Mouse (Mus musculus) layer of hippocampus, postnatal 25 days (tissue): ENCODE data around the gene Cd1d1. TPM values are rescaled to one million over a fixed set of nuclear protein-coding genes. Genes with fewer than 3 reads are reported as not detected.
"Not testable (repeated sequence)": the region's sequence is repeated elsewhere in the genome, so short reads cannot be mapped to it uniquely, and the experiment has no call there.

Source experiments
- DNase-seq, 2 experiments: peaks; one replicate each; pipeline ENCODE4 v3.0.0; 2022; ENCODE audit warnings: mixed read lengths in 2 of 2, low spot score in 1 of 2; ENCODE audit errors: extremely low spot score in 1 of 2
- total RNA-seq, 2 experiments: library from RNA; stranded (reverse); gene quantifications; 2 replicates each; pipeline ENCODE4 v1.2.3; 2021

Gene Cd1d1
- 1 to 10 TPM; 2.0 to 2.1 TPM for total RNA-seq

DNA sequence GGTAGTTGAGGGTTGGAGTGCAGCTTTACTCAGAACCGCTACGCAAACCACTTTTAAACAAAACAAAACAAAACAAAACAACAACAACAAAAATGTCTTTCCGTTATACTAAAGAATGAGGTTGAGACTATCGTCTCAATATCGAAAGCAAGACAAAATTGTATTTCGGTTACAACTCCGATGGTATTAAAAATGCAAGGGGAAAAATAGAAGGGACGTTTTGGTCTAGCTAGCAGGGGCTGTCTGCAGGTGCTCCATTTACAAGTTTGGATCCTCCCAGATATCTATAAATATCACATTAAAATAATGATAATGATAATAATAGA lies at the start of gene Cd1d1:
Cd1d1 (minus strand) TSS at position 27 of the 326 bp plus-strand sequence.
- DNase-seq: no peak

DNA sequence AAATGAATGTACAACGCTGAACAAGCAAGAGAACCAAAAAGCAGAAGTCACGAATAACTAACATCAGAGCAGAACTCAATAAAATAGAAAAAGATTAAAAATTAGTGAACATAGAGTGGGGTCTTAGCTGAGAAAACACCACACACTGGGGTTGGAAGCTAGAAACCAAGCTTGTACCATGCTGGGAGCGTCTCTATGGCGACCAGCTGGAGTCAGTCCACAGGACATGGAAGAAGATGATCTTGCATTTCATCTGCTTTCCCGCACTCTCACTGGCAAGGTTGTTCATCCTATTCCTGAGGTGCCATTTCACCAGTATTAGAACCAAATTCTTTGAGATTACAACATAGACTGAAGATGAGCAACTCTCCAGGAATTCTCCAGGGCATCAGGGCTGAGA lies 48.6 kb upstream of the Cd1d1 start:
- no peak for DNase-seq

DNA sequence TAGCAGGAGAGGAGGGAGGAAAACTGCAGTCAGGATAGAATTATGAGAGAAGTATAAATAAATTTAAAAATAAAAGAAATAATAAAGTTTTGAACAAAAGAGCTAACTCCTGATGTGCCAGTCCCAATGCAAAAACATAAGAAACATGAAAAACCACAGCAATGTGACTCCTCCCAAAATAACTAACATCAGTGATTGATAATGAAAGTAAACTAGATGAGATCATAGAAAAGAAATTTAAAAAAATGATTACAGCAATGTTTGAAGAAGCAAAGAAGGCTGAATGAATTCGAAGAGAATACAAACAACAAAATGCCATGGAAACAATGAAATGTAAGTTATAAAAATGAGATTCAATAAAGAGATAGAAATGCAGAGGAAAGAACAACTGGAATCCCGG lies 42.5 kb upstream of the Cd1d1 start:
- no peak for DNase-seq

DNA sequence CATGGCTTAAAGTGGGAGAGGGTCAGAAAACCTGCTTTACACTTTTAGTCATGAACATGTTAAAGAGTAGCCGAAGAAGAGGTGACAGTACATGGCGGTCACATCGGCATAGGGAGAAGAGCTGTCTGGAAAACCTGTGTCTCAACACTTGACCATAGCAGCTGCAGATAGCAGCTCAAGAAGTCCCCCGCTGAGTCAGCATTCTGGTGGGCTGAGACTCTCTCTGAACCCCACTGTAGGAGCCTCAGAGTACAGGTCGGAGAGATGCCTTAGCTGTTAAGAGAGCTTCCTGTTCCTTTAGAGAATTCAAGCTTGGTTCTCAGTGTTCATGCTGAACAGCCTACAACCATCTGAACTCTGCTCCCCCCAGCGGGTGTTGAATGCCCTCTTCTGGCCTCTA lies 39.3 kb upstream of the Cd1d1 start:
- no peak for DNase-seq

DNA sequence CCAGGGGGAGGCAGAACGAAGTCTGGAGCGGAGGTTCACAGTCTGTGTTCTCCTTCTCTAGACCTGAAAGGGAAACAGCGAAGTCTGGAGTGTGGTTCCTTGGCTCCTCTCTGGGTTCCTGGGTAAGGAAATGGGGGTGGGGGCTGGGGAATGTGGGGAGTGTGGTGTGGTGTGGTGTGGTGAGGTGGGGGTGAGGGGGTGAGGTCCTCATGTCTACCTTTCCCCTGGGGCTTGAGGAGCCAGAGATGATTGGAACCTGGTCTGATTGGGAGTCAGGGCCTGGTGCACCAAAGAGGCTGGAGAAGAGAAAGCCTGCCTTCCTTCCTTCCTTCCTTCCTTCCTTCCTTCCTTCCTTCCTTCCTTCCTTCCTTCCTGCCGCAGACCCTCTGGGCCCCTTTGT lies 34.8 kb upstream of the Cd1d1 start:
- no peak for DNase-seq

DNA sequence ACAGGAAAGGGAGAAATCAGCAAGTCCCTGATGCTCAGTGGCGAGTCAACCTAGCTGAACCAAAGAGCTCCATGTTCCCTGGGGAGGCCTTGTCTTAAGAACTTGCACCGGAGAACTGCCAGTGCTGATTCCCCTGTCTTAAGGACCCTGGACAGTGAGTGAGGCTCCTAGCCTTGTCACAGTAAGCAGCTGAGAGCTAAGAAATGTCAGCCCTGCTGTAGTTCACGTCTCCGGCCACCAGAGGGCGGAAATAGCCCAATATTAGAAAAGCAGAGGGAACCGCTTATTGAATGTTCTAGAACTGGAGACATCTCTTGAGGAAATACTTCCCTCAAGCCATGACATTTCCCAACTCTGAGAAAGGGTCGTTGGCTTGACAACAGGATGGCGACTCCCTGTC lies 34.1 kb upstream of the Cd1d1 start:
- DNase-seq: peak; percentile 74 to 88

DNA sequence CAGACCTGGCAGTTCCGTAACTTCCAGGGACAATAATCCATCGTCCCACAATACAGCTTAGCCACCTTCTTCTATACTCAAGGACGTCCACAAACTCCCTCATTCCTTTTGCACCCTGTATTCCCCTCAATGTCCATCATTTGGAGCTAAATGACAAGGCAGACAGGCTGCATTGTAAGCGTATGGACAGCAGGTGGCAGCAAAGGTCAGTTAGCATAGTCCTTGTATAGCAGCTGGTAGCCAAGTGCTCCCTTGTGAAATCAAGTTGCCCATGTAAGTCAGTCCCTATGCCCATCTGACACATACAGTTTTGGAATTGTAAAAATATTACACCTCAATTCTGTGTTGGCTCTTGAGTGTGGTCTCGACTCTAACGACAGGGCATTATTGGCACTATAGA lies 31.6 kb upstream of the Cd1d1 start:
- peak; percentile 40 to 71 for DNase-seq

DNA sequence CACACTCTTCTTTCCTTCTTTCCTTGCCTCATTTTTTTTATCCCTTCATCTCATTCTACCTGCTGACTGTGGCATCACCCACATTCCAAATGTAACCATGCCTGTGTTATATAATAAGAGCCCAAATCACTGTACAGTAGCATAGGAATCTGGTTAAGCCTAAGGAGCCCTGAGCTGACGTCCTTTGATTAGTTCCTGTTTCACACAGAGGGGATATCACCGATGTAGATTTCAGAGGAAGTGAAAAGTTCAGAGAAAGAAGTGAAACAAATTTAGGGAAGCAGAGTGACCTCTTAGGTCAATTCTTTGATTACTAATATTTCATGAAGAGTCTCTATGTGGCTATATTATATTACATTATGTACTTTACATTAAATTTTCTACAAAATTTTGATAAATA lies 18.5 kb upstream of the Cd1d1 start:
- no peak for DNase-seq

DNA sequence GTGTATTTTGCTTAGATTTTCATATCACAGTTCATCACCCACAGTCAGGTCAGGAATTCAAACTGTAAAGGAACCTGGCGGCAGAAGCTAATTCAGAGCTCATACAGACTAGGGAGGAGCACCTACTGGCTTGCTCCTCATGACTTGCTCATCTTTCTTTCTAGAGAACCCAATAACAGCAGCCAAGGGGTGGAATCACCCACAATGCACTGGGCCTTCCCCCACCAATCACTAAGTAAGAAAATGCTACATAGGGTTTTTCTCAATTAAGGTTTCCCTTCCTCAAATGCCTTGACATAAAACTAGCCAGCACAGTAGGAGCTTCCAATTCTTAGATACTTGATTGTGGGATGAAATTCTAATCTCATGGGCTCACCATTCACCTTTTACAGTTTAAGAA lies 17.8 kb upstream of the Cd1d1 start:
- DNase-seq: no peak

DNA sequence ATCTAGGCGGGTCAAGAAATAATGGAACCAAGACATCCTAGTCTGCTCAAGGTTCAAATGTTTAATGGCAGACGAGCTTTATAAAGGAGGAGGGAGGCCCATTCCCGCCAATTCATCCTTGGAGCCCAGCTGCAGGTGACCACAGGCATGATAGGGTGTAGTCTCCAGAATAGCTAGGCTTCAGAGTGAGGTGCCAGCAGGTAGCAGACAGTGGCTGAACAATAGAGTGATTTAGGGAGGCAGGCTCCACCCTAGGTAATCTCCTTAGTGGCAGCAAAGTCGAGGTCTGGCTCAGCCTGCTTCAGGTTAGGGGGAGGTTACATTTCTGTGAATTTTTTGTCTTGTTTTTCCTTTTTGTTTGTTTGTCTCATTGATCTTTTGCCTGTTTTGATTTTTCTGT lies 16.7 kb upstream of the Cd1d1 start:
- no peak for DNase-seq

DNA sequence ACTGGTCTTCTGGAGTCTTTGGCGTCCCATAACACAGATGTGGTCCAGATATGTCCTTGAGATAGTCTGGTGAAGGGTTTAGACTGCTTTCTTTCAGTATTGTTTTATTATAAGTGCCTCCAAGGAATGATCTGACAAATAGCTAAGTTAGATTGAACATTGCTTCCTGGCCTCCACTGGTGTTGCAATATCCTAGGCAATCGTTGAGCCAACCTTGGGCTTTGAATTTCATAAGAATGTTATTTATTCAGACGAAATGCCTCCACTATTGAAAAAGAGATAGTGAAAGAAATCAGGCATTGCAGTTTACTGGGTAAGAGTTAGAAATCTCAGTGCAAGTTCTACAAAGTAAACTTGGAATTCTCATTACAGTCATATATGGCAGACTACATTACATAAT lies 13.2 kb upstream of the Cd1d1 start:
- DNase-seq: not testable (repeated sequence)

DNA sequence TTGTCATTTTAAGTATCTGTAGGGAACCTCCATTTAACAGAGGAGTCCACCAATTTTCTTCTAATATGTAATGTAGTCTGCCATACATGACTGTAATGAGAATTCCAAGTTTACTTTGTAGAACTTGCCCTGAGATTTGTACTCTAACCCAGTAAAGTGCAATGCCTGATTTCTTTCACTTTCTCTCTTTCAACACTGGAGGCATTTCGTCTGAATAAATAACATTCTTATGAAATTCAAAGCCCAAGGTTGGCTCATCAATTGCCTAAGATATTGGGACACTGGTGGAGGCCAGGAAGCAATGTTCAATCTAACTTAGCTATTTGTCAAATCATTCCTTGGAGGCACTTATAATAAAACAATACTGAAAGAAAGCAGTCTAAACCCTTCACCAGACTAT lies 9.0 kb upstream of the Cd1d1 start:
- not testable (repeated sequence) for DNase-seq

DNA sequence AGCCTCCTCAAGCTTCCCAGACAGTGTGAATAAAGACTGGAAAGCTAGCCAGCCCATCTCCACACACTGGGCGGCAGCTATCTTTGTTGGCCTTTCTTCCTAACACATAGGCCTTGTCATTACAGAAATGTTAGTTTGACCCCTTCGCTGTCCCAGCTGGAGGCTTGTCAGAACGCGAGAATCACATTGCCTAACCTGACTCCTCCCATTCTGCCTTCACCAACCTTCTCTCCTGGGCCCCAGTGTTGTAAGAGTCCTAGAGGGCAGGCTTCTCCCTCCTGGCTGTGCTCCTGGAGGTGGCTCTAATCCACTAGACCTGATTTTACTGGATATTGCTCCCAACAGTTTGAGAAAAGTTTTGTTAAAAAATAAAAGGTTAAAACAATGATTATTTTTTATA lies 1.4 kb upstream of the Cd1d1 start:
- no peak for DNase-seq

DNA sequence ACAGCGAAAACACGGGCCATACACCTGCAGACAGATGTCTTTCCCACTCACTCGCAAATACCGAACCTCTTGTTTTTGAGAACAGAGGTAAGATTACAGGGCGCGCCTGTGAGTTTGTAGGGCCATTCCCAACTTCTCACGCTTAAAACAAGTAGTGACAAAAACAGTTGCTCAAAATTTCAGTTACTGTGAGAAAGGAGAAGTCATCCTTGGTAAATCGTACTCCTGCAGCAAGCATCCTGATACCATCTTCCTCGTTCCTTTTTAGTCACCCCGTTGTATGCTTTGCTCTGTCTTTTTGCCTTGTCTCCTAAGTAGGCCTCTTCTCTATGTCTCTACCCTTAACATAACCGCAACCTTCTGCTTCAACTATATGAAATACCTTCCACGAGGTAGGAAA lies 810 bp upstream of the Cd1d1 start:
- no peak for DNase-seq

DNA sequence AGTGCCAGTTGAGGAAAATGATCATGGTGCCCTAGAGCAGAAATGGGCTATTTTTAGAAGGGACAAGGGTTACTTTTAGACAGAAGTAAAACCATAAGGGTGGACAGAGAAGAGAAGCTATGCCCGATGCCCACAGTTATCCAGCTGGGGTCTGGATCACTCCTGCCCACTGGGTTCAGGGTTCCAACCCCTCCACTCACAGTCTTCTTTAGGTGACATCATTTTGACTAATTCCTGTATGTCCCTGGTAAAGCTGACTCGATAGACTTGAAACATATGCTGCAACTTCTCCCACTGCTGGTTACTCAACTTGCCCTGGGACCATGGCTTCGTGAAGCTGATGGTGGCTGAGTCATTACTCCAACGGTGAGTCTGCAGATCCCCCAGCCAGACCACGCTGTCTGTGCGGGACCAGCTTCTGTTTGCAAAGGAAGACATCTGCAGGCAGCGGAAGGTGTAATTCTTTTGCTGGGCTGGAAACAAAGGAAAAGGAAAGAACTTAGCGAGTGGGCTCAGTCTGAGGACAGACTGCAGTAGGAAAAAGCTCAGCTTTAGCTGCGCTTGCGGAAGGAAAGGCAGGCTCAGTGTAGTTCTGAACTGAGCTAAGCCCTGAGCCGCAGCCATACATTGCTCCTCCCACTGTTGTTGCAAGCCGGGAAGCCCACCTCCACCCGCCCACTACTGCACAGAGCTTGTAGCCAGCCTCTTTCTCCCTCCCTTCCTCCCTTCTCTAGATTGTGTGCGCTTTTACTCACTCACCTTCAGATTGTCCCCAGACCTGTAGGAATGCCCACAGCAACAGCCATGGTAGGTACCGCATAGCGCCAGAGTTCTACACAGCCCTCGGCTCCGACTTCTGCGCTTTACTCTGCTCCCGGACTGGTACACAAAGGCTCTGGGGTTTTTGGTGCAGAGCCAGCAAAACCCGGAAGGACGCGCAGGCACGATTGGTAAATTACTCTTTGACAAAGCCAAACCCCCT lies 517 bp downstream of the Cd1d1 start:
- peak; percentile 15 to 51 for DNase-seq

DNA sequence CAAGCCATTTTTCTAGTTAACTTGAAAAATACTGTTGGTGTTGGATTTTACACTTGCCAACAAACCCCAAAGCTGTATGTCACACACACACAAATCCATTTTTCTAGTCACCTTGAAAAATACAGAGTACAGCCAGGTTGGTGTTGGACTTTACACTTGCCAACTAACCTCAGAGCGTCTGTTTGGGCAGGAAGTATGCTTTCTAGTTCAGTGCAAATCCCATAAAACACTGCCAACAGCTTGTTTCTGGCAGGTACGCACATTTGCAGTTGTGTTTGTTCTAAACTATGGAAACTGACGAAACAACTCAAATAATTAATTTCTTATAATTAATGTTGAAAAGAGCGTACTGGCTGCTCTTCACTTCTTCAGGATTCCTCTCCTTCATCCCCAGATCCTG lies 3.1 kb downstream of the Cd1d1 start:
- DNase-seq: no peak

DNA sequence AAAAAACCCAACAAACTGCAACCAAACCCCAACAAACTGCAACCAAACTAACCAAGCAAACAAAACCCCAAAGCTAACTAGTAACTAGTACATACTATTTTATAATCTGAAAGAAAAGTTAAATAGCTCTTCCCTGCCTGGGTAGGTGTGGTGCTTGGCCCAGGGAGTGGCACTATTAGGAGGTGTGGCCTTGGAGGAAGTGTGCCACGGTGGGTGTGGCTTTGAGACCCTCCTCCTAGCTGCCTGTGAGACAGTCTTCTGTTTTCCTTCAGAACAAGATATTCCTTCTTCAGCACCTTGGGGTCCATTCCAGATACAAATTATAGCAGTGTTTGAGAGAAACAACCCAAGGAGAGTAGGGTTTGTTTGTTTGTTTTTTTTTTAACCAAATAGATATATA lies 3.9 kb downstream of the Cd1d1 start:
- no peak for DNase-seq

DNA sequence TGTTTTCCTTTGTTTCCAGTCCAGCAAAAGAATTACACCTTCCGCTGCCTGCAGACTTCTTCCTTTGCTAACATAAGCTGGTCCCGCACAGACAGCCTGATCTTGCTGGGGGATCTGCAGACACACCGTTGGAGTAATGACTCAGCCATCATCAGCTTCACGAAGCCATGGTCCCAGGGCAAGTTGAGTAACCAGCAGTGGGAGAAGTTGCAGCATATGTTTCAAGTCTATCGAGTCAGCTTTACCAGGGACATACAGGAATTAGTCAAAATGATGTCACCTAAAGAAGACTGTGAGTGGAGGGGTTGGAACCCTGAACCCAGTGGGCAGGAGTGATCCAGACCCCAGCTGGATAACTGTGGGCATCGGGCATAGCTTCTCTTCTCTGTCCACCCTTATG lies 12.3 kb downstream of the Cd1d1 start:
- not testable (repeated sequence) for DNase-seq

DNA sequence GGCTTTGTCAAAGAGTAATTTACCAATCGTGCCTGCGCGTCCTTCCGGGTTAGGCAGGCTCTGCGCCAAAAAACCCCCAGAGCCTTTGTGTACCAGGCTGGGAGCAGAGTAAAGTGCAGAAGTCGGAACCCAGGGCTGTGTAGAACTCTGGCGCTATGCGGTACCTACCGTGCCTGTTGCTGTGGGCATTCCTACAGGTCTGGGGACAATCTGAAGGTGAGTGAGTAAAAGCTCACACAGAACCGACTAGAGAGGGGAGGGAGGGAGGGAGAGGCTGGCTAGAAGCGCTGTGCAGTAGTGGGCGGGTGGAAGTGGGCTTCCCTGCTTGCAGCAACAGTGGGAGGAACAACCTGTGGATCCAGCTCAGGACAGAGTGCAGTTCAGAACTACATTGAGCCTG lies 12.8 kb downstream of the Cd1d1 start:
- no peak for DNase-seq

DNA sequence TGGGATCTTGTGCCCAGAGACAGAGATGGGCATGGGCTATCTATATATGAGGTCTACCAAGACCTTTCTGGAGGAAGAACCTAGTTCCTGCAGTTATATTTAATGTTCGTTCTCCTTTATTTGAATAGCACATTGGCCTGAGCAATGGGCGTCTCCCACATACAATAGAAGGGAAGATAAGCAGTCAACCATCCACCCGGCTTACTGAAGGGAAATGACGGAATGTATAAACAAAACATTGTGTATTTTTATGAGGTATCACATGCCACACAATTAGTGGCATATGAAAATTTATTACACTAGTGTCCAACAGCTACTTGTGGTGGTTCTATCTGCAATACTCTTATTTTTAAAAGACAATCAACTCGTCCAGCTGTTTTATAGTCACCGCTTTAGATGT lies 15.9 kb downstream of the Cd1d1 start:
- no peak for DNase-seq

DNA sequence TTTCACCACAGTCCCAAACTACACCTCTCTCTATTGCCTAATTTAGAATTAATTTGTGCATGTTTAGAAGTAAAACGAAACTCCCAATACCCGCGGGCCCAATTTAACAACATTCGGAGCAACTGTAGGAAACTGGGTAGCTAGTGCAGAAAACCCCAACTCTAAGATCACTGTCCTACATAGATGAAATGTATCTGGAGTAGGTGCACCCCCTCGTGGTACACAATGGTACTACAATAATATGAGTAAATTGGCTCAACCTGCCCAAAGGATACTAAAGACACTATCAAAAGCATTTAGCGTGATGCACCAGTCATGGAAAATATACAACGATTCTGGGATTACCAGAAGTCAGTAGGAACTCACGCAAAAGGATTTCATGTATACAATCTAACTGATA lies 22.7 kb downstream of the Cd1d1 start:
- DNase-seq: peak; percentile 33 to 68

DNA sequence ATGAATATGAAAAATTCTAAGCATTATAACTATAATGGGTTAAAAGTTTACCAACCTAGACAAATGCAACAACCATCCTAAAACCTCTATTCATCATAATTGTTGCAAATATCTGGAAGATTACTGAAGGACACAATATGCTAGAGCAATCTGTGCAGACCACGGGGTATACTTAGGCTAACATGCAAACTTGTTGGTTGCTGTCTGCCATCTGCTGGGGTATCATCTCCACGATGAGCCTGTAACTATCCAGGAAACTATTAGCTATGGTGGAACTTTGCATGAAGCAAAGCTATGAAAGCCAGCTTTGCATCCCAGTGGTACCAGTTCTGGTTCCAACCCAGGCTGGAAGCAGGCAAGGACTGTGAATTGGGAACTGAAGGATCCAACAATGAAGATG lies 24.1 kb downstream of the Cd1d1 start:
- peak in 1 of 2 experiments; percentile 8 for DNase-seq
